Mouse (Mus musculus) embryonic facial prominence, embryonic 10.5 days (tissue): ENCODE measurements around the gene Txnl4b. TPM values are rescaled to one million over a fixed set of nuclear protein-coding genes. Genes with fewer than 3 reads are reported as not detected.

Experiments used
- DNase-seq: peaks from one replicate; pipeline ENCODE4 v3.0.0-alpha.2; 2017; ENCODE audit warnings: low spot score
- H3K27ac ChIP-seq: fragments of 300-500 bp; sonication (generic); replicated peaks from 2 replicates; pipeline ENCODE4 v1.5.1; 2016; ENCODE audit warnings: mild to moderate bottlenecking
- H3K27me3 ChIP-seq: fragments of 300-500 bp; sonication (generic); replicated peaks from 2 replicates; pipeline ENCODE4 v1.6.1; 2016; ENCODE audit warnings: low read depth, mild to moderate bottlenecking; ENCODE audit not compliant: poor library complexity, severe bottlenecking
- H3K36me3 ChIP-seq: fragments of 300-500 bp; sonication (generic); replicated peaks from 2 replicates; pipeline ENCODE4 v1.6.1; 2016; ENCODE audit warnings: mild to moderate bottlenecking, moderate library complexity
- H3K4me1 ChIP-seq: fragments of 300-500 bp; sonication (generic); 2 replicates; pipeline ENCODE4 v1.6.1; 2016
- H3K4me3 ChIP-seq: fragments of 300-500 bp; sonication (generic); 2 replicates; pipeline ENCODE4 v1.5.1; 2016; ENCODE audit warnings: mild to moderate bottlenecking, moderate library complexity
- H3K9me3 ChIP-seq: fragments of 300-500 bp; sonication (generic); 2 replicates; pipeline ENCODE4 v1.6.1; 2016; ENCODE audit warnings: mild to moderate bottlenecking
- WGBS: fragments of 180-500 bp; shearing (Covaris S2); methylation state at CpG from one replicate; pipeline ENCODE4 v1.1.7; 2016; 5-methylcytosine and 5-hydroxymethylcytosine counted together
- polyA plus RNA-seq: library from polyadenylated mRNA; unstranded; fragments of >200 nt; fragmentation: Nextera tagmentation; extraction: Ambion mirVana; gene quantifications from 2 replicates; pipeline ENCODE4 v1.2.1, GENCODE M21; 2016

Gene Txnl4b
- polyA plus RNA-seq, 1 experiment from 2014 or later = 28.3 TPM

- peak; percentile 96 for DNase-seq
- H3K4me1 ChIP-seq = peaks cover 19% of the 10 kb centered on the region
- peaks cover 24% of the 10 kb centered on the region for H3K36me3 ChIP-seq
- peak within 1 kb of the TSS; percentile 75 for H3K4me3 ChIP-seq
- no peaks in the 10 kb centered on the region for H3K9me3 ChIP-seq
- peak within 1 kb of the TSS; percentile 92 for H3K27ac ChIP-seq
- WGBS = under 1% methylated on average over 42 of the region's 42 CpGs
- H3K27me3 ChIP-seq = no peaks in the 10 kb centered on the region
Measured at GRCm38 (mm10) chr8:109608271-109609152, 42.8 kb downstream of the Txnl4b start, which contains the start of gene Dhodh. Gene Dhodh, minus strand, starts transcription at chr8:109608673.

- DNase-seq = no peak
- 21% methylated on average over 5 of the region's 5 CpGs for WGBS
- H3K27ac ChIP-seq = peak overlapping the region; percentile 92
Measured at GRCm38 (mm10) chr8:109609153-109609502, 43.4 kb downstream of the Txnl4b start.

DNA sequence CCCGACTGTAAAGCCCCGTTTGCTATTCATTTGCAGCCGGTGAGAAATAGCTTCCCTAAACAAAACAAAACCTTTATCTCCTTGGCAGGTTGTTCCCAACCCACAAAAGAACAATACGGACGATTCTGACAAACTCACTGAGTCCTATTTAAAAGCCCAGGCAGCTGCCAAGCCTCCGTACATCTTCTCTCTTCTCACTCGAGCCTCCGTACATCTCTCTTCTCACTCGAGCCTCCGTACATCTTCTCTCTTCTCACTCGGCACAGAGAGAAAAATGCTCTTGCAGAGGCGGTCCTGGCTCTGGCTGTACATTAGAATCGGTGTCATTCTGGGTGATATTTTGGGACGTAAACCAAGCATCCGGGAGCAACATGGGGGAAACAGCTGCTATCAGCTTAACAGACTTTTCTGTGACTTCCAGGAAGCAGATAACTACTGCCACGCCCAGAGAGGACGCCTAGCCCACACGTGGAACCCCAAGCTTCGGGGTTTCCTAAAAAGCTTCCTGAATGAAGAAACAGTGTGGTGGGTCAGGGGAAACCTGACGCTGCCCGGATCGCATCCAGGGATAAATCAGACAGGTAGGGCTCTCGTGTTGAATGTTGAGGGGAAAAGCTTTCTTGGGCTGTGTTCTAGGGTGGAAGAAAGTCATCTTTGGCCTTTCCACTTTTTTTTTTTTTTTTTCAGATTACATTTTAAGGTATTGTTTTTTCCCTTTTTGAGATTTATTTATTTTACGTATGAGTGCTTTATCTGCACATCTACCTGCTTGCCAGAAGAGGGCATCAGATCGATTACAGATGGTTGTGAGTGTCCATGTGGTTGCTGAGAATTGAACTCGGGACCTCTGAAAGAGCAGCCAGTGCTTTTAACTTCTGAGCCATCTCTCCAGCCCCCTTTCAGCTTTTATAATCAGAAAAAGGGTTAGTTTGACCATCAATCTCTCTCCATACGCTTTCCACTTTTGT is 48.8 kb downstream of the Txnl4b start, which contains the start of gene Pkd1l3:
TSS of gene Pkd1l3 (plus strand) at position 275 of the 968 bp plus-strand sequence.
- peak within 1 kb of the TSS; percentile 11; the same call in 1 of the 2 replicates for H3K4me3 ChIP-seq
- 65% methylated on average over 27 of the region's 27 CpGs for WGBS
- H3K4me1 ChIP-seq = peaks cover under 1% of the 10 kb centered on the region; the same call in 1 of the 2 replicates
- no peak for DNase-seq
- H3K36me3 ChIP-seq = no peaks in the 10 kb centered on the region
- no peaks in the 10 kb centered on the region for H3K27me3 ChIP-seq
- H3K27ac ChIP-seq = no peak within 1 kb of the TSS
- H3K9me3 ChIP-seq = no peaks in the 10 kb centered on the region

More at GRCm38 (mm10) chr8:109609153-109609502, 43.4 kb downstream of the Txnl4b start:
- H3K4me1 ChIP-seq = peaks cover 19% of the 10 kb centered on the region
- no peaks in the 10 kb centered on the region for H3K27me3 ChIP-seq
- peaks cover 18% of the 10 kb centered on the region for H3K36me3 ChIP-seq
- H3K4me3 ChIP-seq = peak overlapping the region; percentile 75
- H3K9me3 ChIP-seq = no peaks in the 10 kb centered on the region

GRCm38 (mm10) chr8:109615569-109615968 is 49.9 kb downstream of the Txnl4b start:
- WGBS = 90% methylated on average over 3 of the region's 3 CpGs
- Histone ChIP-seq H3K4me3 (no peak overlapping the region), H3K27me3 (no peaks in the 10 kb centered on the region), H3K4me1 (no peaks in the 10 kb centered on the region), H3K9me3 (no peaks in the 10 kb centered on the region), H3K36me3 (no peaks in the 10 kb centered on the region), H3K27ac (no peak overlapping the region)
- DNase-seq = no peak

Other genes with a start within 250 kb of the Txnl4b start
- gene Pmfbp1, start 71.9 kb upstream of the Txnl4b start, polyA plus RNA-seq = 0.16 and 0.19 TPM in 2 replicates
- gene Dhx38, start within 50 bp of the Txnl4b start, polyA plus RNA-seq = 40.2 and 41.7 TPM in 2 replicates
- gene Hp, start 13.3 kb downstream of the Txnl4b start, polyA plus RNA-seq = 0.94 and 1.1 TPM in 2 replicates
- 54.5 and 56.7 TPM in 2 replicates for gene Dhodh, start 42.8 kb downstream of the Txnl4b start, polyA plus RNA-seq
- 0.10 and 0.12 TPM in 2 replicates for gene Pkd1l3, start 48.6 kb downstream of the Txnl4b start, polyA plus RNA-seq
- 141 and 149 TPM in 2 replicates for gene Ist1, start 127.4 kb downstream of the Txnl4b start, polyA plus RNA-seq
- gene Zfp821, start 139.7 kb downstream of the Txnl4b start, polyA plus RNA-seq = 37.0 and 38.2 TPM in 2 replicates
- 8.3 and 9.6 TPM in 2 replicates for gene Atxn1l, start 171.8 kb downstream of the Txnl4b start, polyA plus RNA-seq
- gene Ap1g1, start 212.7 kb downstream of the Txnl4b start, polyA plus RNA-seq = 48.4 and 52.9 TPM in 2 replicates